21 mouse cellular contexts compared by ENCODE assay signal in genomic region chr7:126504913-126505312, GRCm38 (mm10). TPM values are rescaled to one million over a fixed set of nuclear protein-coding genes. Genes with fewer than 3 reads are reported as not detected.
A peak's percentile ranks its signal among the peaks of the same experiment; 100 is the strongest.
DNase-seq lines count a peak whose midpoint lies in the region; ATAC-seq and TF ChIP-seq lines count a peak whose summit lies in the region.
"Had no signal": no experiment of that assay in that cellular context is flagged by ENCODE, and none has a peak within 500 bp of the region (broad histone marks: within the 10 kb centered on the region; RNA-seq: fewer than 3 reads in every experiment).

No protein-coding gene starts in this region.

- H3K4me1 ChIP-seq in ES-Bruce4 (ENCODE audit: control insufficient read depth, insufficient read depth, low read length), result peaks cover 2% of the 10 kb centered on the region
- no peaks in the 10 kb centered on the region for H3K4me1 ChIP-seq in stomach, postnatal 0 days (replicated peaks; ENCODE audit: control insufficient read depth, insufficient read depth)

- no peak for ATAC-seq in stomach, postnatal 0 days (ENCODE audit: low FRiP score, low TSS enrichment)
- ATAC-seq: forebrain, embryonic 14.5 days; hindbrain, embryonic 16.5 days; inflammation-experienced regulatory T-cells, adult 6 months; Patski had no signal

- H3K36me3 ChIP-seq in ES-Bruce4 (ENCODE audit: control insufficient read depth, insufficient read depth, low read length, poor library complexity, severe bottlenecking), result peaks cover 14% of the 10 kb centered on the region
- peaks cover 11% of the 10 kb centered on the region for H3K36me3 ChIP-seq in stomach, postnatal 0 days (ENCODE audit: control insufficient read depth, insufficient read depth, low read length)

- H3K27ac ChIP-seq in ES-Bruce4 (ENCODE audit: insufficient read depth, low read length), result peak overlapping the region; percentile 41
- no peak overlapping the region for H3K27ac ChIP-seq in stomach, postnatal 0 days (replicated peaks)
- H3K27ac ChIP-seq: heart, embryonic 13.5 days had no signal

- TF ChIP-seq CTCF in ES-Bruce4 (IDR thresholded peaks at IDR 0.05; ENCODE audit: low read depth, low read length), result no peak
- no peak for TF ChIP-seq CTCF in stomach, postnatal 0 days (IDR thresholded peaks at IDR 0.05; ENCODE audit: low read depth)

- no peaks in the 10 kb centered on the region for H3K9me3 ChIP-seq in ES-Bruce4 (replicated peaks; ENCODE audit: control insufficient read depth, insufficient read depth, low read length, poor library complexity, severe bottlenecking)
- no peaks in the 10 kb centered on the region for H3K9me3 ChIP-seq in stomach, postnatal 0 days (ENCODE audit: control insufficient read depth, low read length)
- H3K9me3 ChIP-seq: embryonic facial prominence, embryonic 10.5 days; heart, embryonic 13.5 days; hindbrain, embryonic 12.5 days had no signal

- no peak overlapping the region for H3K9ac ChIP-seq in ES-Bruce4 (ENCODE audit: low read depth, poor library complexity, severe bottlenecking)
- H3K9ac ChIP-seq in stomach, postnatal 0 days (ENCODE audit: low read length), result no peak overlapping the region
- H3K9ac ChIP-seq: hindbrain, embryonic 12.5 days had no signal

- no peaks in the 10 kb centered on the region for H3K27me3 ChIP-seq in ES-Bruce4 (ENCODE audit: control insufficient read depth, insufficient read depth, low read length, poor library complexity, severe bottlenecking)
- no peaks in the 10 kb centered on the region for H3K27me3 ChIP-seq in stomach, postnatal 0 days (ENCODE audit: control insufficient read depth, insufficient read depth, low read length)
- H3K27me3 ChIP-seq: heart, embryonic 13.5 days; hindbrain, embryonic 12.5 days; Patski had no signal

- no peak overlapping the region for H3K4me2 ChIP-seq in stomach, postnatal 0 days (replicated peaks; ENCODE audit: low read depth)
- H3K4me2 ChIP-seq: hindbrain, embryonic 12.5 days had no signal

- TF ChIP-seq POLR2A in ES-Bruce4 (IDR thresholded peaks at IDR 0.05; ENCODE audit: insufficient read depth, low read length), result no peak

- DNase-seq in cerebellum, adult 8-10 months, result peak; percentile 33
- no peak for DNase-seq in cerebellum, postnatal 25 days
- DNase-seq in layer of hippocampus, adult 9-10 months (ENCODE audit: low spot score), result peak; percentile 27
- DNase-seq in layer of hippocampus, postnatal 25 days (ENCODE audit: extremely low spot score in 1 of 2, low spot score in 1 of 2), result no peak
- peak; percentile 14 for DNase-seq in stomach, postnatal 0 days (ENCODE audit: low spot score)
- DNase-seq in spleen, adult 18-20 months, result no peak
- DNase-seq: adrenal gland, adult 8-10 months; adrenal gland, postnatal 36 days; cerebellum, adult 2 months; gastrocnemius, adult 2 months; gastrocnemius, postnatal 25 days; heart, postnatal 4 days had no signal

- no peak overlapping the region for H3K4me3 ChIP-seq in ES-Bruce4 (ENCODE audit: low read depth, low read length)
- no peak overlapping the region for H3K4me3 ChIP-seq in stomach, postnatal 0 days (ENCODE audit: low read depth, low read length)
- H3K4me3 ChIP-seq: heart, embryonic 13.5 days; hindbrain, embryonic 12.5 days had no signal

- 44% methylated on average over 2 of the region's 2 CpGs for WGBS in stomach, postnatal 0 days

- no peak for TF ChIP-seq EP300 in ES-Bruce4 (IDR thresholded peaks at IDR 0.05; ENCODE audit: insufficient read depth, low read depth, low read length)
- no peak for TF ChIP-seq EP300 in stomach, postnatal 0 days (optimal IDR thresholded peaks at IDR 0.05)

RNA-seq across cellular contexts. Expression of gene Atxn2l, which starts 1.7 kb away (rescaled TPM):
- total RNA-seq in layer of hippocampus, postnatal 25 days (2021), result 100 to 1,000 TPM; 101 to 134 TPM
- polyA plus RNA-seq in ES-Bruce4 (2011; ENCODE audit: insufficient read depth, insufficient read length, low read depth, missing spikeins), result 160 and 172 TPM in 2 replicates
- 16.9 and 19.6 TPM in 2 replicates for polyA plus RNA-seq in stomach, postnatal 0 days (2015; fragmentation: Nextera tagmentation; extraction: Ambion mirVana)

RNA-seq across cellular contexts. Expression of gene Tufm, which starts 17.8 kb away (rescaled TPM):
- 10 to 100 TPM; 77.2 to 78.8 TPM for total RNA-seq in layer of hippocampus, postnatal 25 days (2021)
- polyA plus RNA-seq in ES-Bruce4 (2011; ENCODE audit: insufficient read depth, insufficient read length, low read depth, missing spikeins), result 100 and 102 TPM in 2 replicates
- polyA plus RNA-seq in stomach, postnatal 0 days (2015; fragmentation: Nextera tagmentation; extraction: Ambion mirVana), result 73.9 and 77.5 TPM in 2 replicates

RNA-seq across cellular contexts. Expression of gene Sh2b1, which starts 29.7 kb away (rescaled TPM):
- 10 to 100 TPM; 70.8 to 73.1 TPM for total RNA-seq in layer of hippocampus, postnatal 25 days (2021)
- 41.8 and 43.8 TPM in 2 replicates for polyA plus RNA-seq in ES-Bruce4 (2011; ENCODE audit: insufficient read depth, insufficient read length, low read depth, missing spikeins)
- polyA plus RNA-seq in stomach, postnatal 0 days (2015; fragmentation: Nextera tagmentation; extraction: Ambion mirVana), result 20.0 and 24.0 TPM in 2 replicates

RNA-seq across cellular contexts. Expression of gene Atp2a1, which starts 42.0 kb away (rescaled TPM):
- 1 to 10 TPM in 1 of 2 experiments, under 1 TPM in 1; 0.76 to 1.0 TPM for total RNA-seq in layer of hippocampus, postnatal 25 days (2021)
- 0.40 and 0.53 TPM in 2 replicates for polyA plus RNA-seq in ES-Bruce4 (2011; ENCODE audit: insufficient read depth, insufficient read length, low read depth, missing spikeins)
- 0.59 and 1.8 TPM in 2 replicates for polyA plus RNA-seq in stomach, postnatal 0 days (2015; fragmentation: Nextera tagmentation; extraction: Ambion mirVana)
- total RNA-seq: granulocyte monocyte progenitor cell, adult 5-6 weeks had no signal

Comparison
In these comparisons a context has a peak if more than half of its experiments do, and no peak if none do; other contexts are left out.
1. DNase-seq: peak in cerebellum, adult 8-10 months (single experiment), layer of hippocampus, adult 9-10 months (single experiment) and stomach, postnatal 0 days (single experiment); none in cerebellum, postnatal 25 days (0 of 2), layer of hippocampus, postnatal 25 days (0 of 2) and spleen, adult 18-20 months (0 of 2).